Mouse (Mus musculus): ENCODE measurements around the gene Sez6. TPM values are rescaled to one million over a fixed set of nuclear protein-coding genes. Genes with fewer than 3 reads are reported as not detected.

Gene Sez6
- polyA plus RNA-seq, 1 experiment from 2014 or later: 0.34 TPM

DNA sequence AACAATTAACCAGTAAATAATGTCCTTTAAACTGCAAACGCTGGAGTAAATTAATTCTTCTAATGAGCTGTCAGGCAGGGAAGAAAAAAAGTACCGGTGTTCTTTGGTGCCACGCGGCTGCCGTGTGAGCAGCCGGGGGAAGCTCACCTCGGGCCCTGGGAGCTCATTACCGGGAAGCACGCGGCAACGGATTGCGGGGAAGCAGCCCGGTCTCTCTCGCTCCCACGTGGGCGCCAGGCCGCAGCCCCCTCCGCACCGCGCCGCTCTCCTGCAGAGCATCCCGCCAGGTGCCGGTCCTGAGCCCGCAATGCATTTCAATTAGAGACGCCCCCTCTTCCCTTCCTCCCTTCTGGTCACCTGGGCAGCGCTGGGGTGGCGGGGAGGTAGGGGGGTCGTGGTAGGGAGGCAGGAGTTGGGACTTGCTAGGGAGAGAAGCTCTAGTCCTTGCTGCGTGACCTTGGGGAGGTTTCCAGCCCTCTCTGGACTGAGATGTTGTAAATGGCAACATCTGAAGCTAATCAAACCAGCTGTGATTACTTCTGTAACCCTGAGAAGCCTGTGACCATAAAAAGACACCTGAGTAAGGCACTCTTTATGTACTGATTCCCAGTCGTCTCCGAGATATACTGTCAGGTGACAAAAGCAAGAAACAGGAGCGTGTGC, 15.9 kb upstream of the Sez6 start:
- H3K4me1 ChIP-seq (replicated peaks; ENCODE audit: control insufficient read depth, insufficient read depth, low read length): no peaks in the 10 kb centered on the region
- no peak for ATAC-seq (ENCODE audit: low read depth)
- whole genome bisulfite sequencing: 5% methylated on average over 31 of the region's 32 CpGs
- no peaks in the 10 kb centered on the region for H3K9me3 ChIP-seq (ENCODE audit: control insufficient read depth, low read length)
- no peak overlapping the region for H3K4me2 ChIP-seq (ENCODE audit: low read depth, low read length)
- H3K27me3 ChIP-seq (ENCODE audit: control insufficient read depth, insufficient read depth, low read depth, low read length): peaks cover 31% of the 10 kb centered on the region
- no peak overlapping the region for H3K9ac ChIP-seq (ENCODE audit: low read length)
- no peaks in the 10 kb centered on the region for H3K36me3 ChIP-seq (ENCODE audit: control insufficient read depth, insufficient read depth, low read length)
- H3K4me3 ChIP-seq (ENCODE audit: low read length): no peak overlapping the region
- H3K27ac ChIP-seq (ENCODE audit: low read length): no peak overlapping the region

DNA sequence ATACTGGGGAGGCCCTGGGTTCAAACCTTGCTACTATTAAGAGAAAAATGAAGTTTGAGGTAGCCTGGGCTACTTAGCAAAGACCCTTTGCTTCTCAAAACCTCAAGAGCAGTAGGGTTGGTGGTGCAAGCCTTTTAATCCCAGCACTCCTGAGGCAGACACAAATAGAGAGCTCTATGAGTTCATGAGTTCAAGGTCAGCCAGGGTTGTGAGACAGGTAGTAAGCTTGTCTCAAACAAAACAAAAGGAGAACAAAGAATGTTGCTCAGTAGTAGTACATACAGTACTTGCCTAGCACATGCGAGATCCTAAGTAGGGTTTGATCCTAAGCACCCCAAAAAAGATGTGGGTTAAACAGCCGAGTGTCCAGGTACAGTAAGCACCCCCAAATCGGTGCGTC, 13.9 kb upstream of the Sez6 start:
- no peak for ATAC-seq (ENCODE audit: low read depth)
- H3K4me1 ChIP-seq (replicated peaks; ENCODE audit: control insufficient read depth, insufficient read depth, low read length): no peaks in the 10 kb centered on the region
- no peaks in the 10 kb centered on the region for H3K36me3 ChIP-seq (ENCODE audit: control insufficient read depth, insufficient read depth, low read length)
- no peak overlapping the region for H3K4me3 ChIP-seq (ENCODE audit: low read length)
- H3K9ac ChIP-seq (ENCODE audit: low read length): no peak overlapping the region
- 74% methylated on average over 4 of the region's 4 CpGs for WGBS
- no peak overlapping the region for H3K4me2 ChIP-seq (ENCODE audit: low read depth, low read length)
- peaks cover 31% of the 10 kb centered on the region for H3K27me3 ChIP-seq (ENCODE audit: control insufficient read depth, insufficient read depth, low read depth, low read length)
- no peak overlapping the region for H3K27ac ChIP-seq (ENCODE audit: low read length)
- H3K9me3 ChIP-seq (ENCODE audit: control insufficient read depth, low read length): no peaks in the 10 kb centered on the region

DNA sequence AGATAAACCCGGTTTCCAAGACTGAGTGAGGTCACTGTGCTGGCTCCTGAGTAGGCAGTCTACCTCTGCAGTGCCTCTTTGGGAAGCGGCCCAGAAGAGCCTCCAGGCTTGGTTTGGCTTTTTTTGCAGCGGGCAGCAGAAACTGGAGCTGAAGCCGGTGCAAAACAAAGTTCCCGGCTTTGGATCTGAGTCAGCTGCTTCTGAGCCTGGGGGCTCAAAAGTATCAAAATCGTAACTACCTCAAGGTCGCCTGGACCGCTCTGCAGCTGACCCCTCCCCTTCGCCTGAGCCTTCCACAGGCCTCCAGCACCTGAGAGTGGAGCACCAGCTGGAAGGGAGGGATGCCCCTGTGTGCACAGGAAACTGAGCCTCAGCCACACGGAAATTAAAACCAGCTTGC, 13.4 kb upstream of the Sez6 start:
- H3K4me1 ChIP-seq (replicated peaks; ENCODE audit: control insufficient read depth, insufficient read depth, low read length): no peaks in the 10 kb centered on the region
- ATAC-seq (ENCODE audit: low read depth): no peak
- H3K27me3 ChIP-seq (ENCODE audit: control insufficient read depth, insufficient read depth, low read depth, low read length): peaks cover 31% of the 10 kb centered on the region
- H3K36me3 ChIP-seq (ENCODE audit: control insufficient read depth, insufficient read depth, low read length): no peaks in the 10 kb centered on the region
- H3K9ac ChIP-seq (ENCODE audit: low read length): no peak overlapping the region
- 36% methylated on average over 10 of the region's 10 CpGs for WGBS
- H3K9me3 ChIP-seq (ENCODE audit: control insufficient read depth, low read length): no peaks in the 10 kb centered on the region
- H3K27ac ChIP-seq (ENCODE audit: low read length): no peak overlapping the region
- H3K4me3 ChIP-seq (ENCODE audit: low read length): no peak overlapping the region
- no peak overlapping the region for H3K4me2 ChIP-seq (ENCODE audit: low read depth, low read length)

DNA sequence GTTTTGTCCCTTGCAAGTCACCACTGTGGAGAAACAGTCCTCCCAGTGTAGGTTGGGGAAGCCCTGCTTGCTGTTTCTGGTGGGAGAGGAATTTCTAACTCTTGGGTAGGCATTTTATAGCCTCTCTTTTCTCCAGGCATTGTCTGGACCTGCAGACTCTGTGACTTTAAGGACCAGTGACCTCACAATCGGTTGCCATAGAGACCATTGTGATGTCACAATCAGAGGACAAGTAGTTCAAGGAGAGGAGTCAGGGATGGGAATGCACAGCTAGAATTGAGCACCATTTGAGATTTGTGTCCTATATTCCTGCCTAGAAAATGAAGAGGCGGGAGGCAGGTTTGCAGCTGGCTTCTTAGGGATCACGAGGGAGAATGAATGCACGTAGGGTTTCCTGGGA, 7.3 kb upstream of the Sez6 start:
- 71% methylated on average over 4 of the region's 4 CpGs for WGBS
- Histone ChIP-seq H3K4me1 (replicated peaks; ENCODE audit: control insufficient read depth, insufficient read depth, low read length) (no peaks in the 10 kb centered on the region), H3K4me3 (ENCODE audit: low read length) (no peak overlapping the region), H3K4me2 (ENCODE audit: low read depth, low read length) (no peak overlapping the region), H3K9me3 (ENCODE audit: control insufficient read depth, low read length) (no peaks in the 10 kb centered on the region), H3K27ac (ENCODE audit: low read length) (no peak overlapping the region), H3K27me3 (ENCODE audit: control insufficient read depth, insufficient read depth, low read depth, low read length) (no peaks in the 10 kb centered on the region), H3K9ac (ENCODE audit: low read length) (no peak overlapping the region), H3K36me3 (ENCODE audit: control insufficient read depth, insufficient read depth, low read length) (no peaks in the 10 kb centered on the region)
- ATAC-seq (ENCODE audit: low read depth): no peak

DNA sequence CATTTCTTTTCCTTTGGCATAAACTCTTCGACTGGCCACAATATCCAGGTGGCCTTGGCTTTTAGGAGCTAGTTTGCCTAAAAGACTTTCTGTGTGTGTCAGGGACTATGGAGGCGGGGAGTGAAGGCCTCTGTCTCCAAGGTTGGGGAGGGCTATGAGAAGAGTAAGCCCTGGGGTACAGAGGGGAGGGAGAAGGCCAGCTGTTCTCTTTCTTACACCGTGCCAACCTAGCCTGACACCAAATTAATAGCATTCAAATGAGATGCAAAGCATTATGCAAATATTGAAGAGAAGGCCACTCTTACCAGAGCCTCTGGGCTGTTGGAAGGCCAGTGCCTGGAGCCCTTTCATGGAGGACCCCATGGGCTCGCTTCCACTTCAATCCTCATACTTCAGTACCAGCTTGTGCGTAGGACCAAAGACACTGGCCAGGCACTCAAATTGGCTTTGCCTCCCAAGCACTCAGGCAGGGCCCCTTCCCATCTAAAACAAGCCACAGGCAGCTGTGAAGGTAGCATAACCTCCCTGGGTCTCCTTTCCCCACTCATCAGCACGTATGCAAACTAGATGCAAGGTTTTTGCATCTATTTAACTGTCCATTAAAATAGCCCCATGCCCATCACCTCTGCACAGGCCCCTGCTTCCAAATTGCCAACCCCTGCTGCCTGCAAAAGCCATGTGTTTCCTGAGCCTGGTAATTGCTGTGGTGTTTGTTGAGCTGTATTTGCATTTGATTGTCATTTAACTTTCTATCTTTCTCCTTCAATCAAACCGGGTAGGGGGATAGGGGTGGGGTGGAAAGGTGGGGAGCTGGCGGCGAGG, 4.6 kb upstream of the Sez6 start:
- ATAC-seq (ENCODE audit: low read depth): no peak
- peaks cover 3% of the 10 kb centered on the region for H3K4me1 ChIP-seq (replicated peaks; ENCODE audit: control insufficient read depth, insufficient read depth, low read length)
- no peaks in the 10 kb centered on the region for H3K9me3 ChIP-seq (ENCODE audit: control insufficient read depth, low read length)
- WGBS: 39% methylated on average over 9 of the region's 9 CpGs
- H3K27me3 ChIP-seq (ENCODE audit: control insufficient read depth, insufficient read depth, low read depth, low read length): peaks cover 8% of the 10 kb centered on the region
- H3K4me2 ChIP-seq (ENCODE audit: low read depth, low read length): no peak overlapping the region
- H3K36me3 ChIP-seq (ENCODE audit: control insufficient read depth, insufficient read depth, low read length): no peaks in the 10 kb centered on the region
- no peak overlapping the region for H3K4me3 ChIP-seq (ENCODE audit: low read length)
- H3K9ac ChIP-seq (ENCODE audit: low read length): no peak overlapping the region
- no peak overlapping the region for H3K27ac ChIP-seq (ENCODE audit: low read length)

DNA sequence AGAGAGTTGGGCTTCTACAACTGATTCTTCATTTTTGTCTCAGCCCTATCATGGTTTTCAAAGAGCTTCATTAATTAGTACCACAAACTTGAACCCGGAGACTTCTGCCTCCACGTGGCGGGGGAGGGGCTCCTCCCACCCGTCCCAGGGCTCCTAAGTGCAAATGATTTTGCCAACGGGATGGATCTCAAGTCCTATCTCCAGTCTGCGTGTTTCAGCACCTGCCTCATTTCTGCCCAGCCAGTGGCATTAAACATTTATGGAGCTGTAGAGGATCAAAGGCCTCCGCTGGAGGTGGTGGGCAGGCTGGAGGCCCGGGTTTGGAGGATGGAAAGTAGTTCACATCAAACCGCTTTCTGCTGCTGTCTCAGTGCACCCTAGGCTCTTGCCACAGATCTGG, 3.9 kb upstream of the Sez6 start:
- 15% methylated on average over 9 of the region's 9 CpGs for WGBS

DNA sequence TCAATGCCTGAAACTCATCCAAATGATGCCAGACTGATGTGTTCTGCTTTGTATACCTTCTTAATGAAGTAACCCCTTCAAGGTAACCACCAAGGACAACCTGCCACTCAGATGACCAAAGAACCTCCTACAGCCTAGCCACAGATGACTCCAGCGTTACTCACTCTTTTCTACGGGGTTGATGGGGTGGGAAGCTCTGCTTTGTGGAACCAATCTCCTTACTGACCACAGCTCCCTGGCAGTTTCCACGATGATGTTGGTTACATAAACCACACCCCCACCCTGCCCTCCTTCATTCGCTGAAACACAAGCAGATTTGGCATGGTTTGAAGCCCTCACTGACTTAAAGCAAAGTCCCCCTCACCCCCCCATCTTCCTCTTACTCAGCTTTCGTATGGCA, 2.8 kb upstream of the Sez6 start:
- H3K4me1 ChIP-seq (replicated peaks; ENCODE audit: control insufficient read depth, insufficient read depth, low read length): peaks cover 6% of the 10 kb centered on the region
- no peak overlapping the region for H3K4me3 ChIP-seq (ENCODE audit: low read length)
- no peaks in the 10 kb centered on the region for H3K9me3 ChIP-seq (ENCODE audit: control insufficient read depth, low read length)
- peaks cover 25% of the 10 kb centered on the region for H3K27me3 ChIP-seq (ENCODE audit: control insufficient read depth, insufficient read depth, low read depth, low read length)
- no peak overlapping the region for H3K4me2 ChIP-seq (ENCODE audit: low read depth, low read length)
- no peak for ATAC-seq (ENCODE audit: low read depth)
- H3K27ac ChIP-seq (ENCODE audit: low read length): no peak overlapping the region
- H3K9ac ChIP-seq (ENCODE audit: low read length): no peak overlapping the region
- H3K36me3 ChIP-seq (ENCODE audit: control insufficient read depth, insufficient read depth, low read length): no peaks in the 10 kb centered on the region
- 59% methylated on average over 5 of the region's 5 CpGs for WGBS

More for the DNA sequence above, 3.9 kb upstream of the Sez6 start:
- Histone ChIP-seq H3K4me2 (ENCODE audit: low read depth, low read length) (no peak overlapping the region), H3K9ac (ENCODE audit: low read length) (no peak overlapping the region), H3K4me1 (replicated peaks; ENCODE audit: control insufficient read depth, insufficient read depth, low read length) (peaks cover 6% of the 10 kb centered on the region), H3K36me3 (ENCODE audit: control insufficient read depth, insufficient read depth, low read length) (no peaks in the 10 kb centered on the region), H3K4me3 (ENCODE audit: low read length) (no peak overlapping the region), H3K27ac (ENCODE audit: low read length) (no peak overlapping the region), H3K9me3 (ENCODE audit: control insufficient read depth, low read length) (no peaks in the 10 kb centered on the region), H3K27me3 (ENCODE audit: control insufficient read depth, insufficient read depth, low read depth, low read length) (peaks cover 13% of the 10 kb centered on the region)
- ATAC-seq (ENCODE audit: low read depth): no peak

DNA sequence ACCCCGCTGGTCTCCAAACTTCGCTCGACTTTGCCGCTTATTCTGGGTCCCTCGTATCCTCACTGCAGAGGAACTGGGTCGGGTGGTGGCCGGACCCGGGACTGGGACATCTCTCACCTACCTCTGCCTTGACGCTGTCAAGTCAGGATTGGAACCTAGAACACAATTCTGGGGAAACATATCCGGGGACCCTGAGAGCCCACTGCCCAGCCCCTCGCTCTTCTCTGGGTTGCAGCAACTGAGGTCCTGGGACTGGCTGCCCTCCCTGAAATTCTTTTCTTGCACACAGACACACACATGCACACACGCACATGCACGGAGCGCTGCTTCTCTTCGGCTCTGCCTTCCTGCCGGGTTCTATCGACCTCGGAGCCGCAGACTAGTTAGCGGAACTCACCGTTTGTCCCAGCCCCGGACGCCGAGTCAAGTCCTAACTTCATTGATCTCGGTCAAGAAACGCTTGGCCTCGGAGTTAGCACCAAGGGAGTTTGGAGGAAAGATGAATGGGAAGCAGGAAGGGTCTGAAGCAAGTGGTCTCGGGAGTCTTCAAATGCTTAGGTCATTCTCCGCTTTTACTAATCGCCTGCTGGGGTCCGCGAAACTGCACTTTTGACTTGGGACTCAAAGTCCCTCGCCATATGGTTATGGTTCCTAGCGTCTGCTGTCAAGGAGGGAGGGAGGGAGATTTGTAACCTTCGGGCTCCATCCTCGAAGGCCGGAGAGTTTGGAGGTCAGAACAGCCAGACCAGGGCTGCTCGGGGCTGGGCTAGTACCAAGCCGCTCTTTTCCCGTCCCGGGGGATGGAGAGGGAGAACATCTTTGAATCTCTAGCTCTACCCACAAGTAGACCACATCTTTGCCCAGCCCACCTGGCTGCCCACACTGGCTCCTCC, 1.2 kb downstream of the Sez6 start:
- Histone ChIP-seq H3K9ac (ENCODE audit: low read length) (no peak overlapping the region), H3K36me3 (ENCODE audit: control insufficient read depth, insufficient read depth, low read length) (no peaks in the 10 kb centered on the region), H3K27me3 (ENCODE audit: control insufficient read depth, insufficient read depth, low read depth, low read length) (peaks cover 59% of the 10 kb centered on the region), H3K4me2 (ENCODE audit: low read depth, low read length) (peak overlapping the region; percentile 97), H3K4me3 (ENCODE audit: low read length) (peak overlapping the region; percentile 55), H3K9me3 (ENCODE audit: control insufficient read depth, low read length) (no peaks in the 10 kb centered on the region), H3K4me1 (replicated peaks; ENCODE audit: control insufficient read depth, insufficient read depth, low read length) (peaks cover 6% of the 10 kb centered on the region), H3K27ac (ENCODE audit: low read length) (no peak overlapping the region)
- ATAC-seq (ENCODE audit: low read depth): no peak
- WGBS: 2% methylated on average over 41 of the region's 41 CpGs

DNA sequence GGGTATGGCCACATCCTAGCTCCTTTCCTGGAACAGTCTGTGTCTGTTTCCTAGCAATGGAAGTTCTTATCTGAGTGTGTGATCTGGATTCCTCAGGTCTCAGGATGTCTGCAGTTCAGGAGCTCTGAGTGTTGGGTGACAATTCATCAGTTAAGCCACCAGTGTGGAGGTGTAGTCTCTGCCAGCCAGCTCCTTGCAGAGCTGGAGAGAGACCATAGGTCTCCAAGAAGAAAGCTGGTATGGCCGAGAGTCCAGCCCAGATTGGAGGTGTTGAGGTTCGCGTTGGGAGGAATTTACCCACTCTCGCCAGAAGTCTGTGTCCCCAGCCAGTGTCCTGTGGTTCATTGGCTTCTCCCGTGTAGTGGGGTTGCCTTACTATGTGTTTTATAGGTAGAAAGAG, 2.0 kb downstream of the Sez6 start:
- Histone ChIP-seq H3K36me3 (ENCODE audit: control insufficient read depth, insufficient read depth, low read length) (no peaks in the 10 kb centered on the region), H3K27ac (ENCODE audit: low read length) (no peak overlapping the region), H3K4me1 (replicated peaks; ENCODE audit: control insufficient read depth, insufficient read depth, low read length) (peaks cover 6% of the 10 kb centered on the region), H3K9ac (ENCODE audit: low read length) (no peak overlapping the region), H3K27me3 (ENCODE audit: control insufficient read depth, insufficient read depth, low read depth, low read length) (peaks cover 61% of the 10 kb centered on the region), H3K4me3 (ENCODE audit: low read length) (no peak overlapping the region), H3K4me2 (ENCODE audit: low read depth, low read length) (no peak overlapping the region), H3K9me3 (ENCODE audit: control insufficient read depth, low read length) (no peaks in the 10 kb centered on the region)
- whole genome bisulfite sequencing: 30% methylated on average over 5 of the region's 5 CpGs
- ATAC-seq (ENCODE audit: low read depth): no peak
